Mouse (Mus musculus) heart, postnatal 0 days (tissue): Measurements from ENCODE around the gene Dnaaf2. TPM values are rescaled to one million over a fixed set of nuclear protein-coding genes. Genes with fewer than 3 reads are reported as not detected.
"Not testable (repeated sequence)": the region's sequence is repeated elsewhere in the genome, so short reads cannot be mapped to it uniquely, and the experiment has no call there.

ENCODE experiments used
- ATAC-seq: fragments of 200-750 bp; cut with Nextera tagmentation; 2 replicates; pipeline ENCODE4 v1.8.0; 2017; ENCODE audit warnings: low read depth, moderate number of reproducible peaks, moderate library complexity; ENCODE audit not compliant: insufficient read depth
- DNase-seq: peaks from one replicate; pipeline ENCODE4 v3.0.0-alpha.2; 2016; ENCODE audit warnings: low spot score
- H3K27ac ChIP-seq: fragments of 300-500 bp; sonication (generic); 2 replicates; pipeline ENCODE4 v1.5.1; 2014; ENCODE audit warnings: low read depth, mild to moderate bottlenecking
- H3K27me3 ChIP-seq: fragments of 300-500 bp; sonication (generic); 2 replicates; pipeline ENCODE4 v1.6.1; 2014; ENCODE audit warnings: low read length, mixed read lengths; ENCODE audit not compliant: control insufficient read depth, insufficient read depth
- H3K36me3 ChIP-seq: fragments of 300-500 bp; sonication (generic); replicated peaks from 2 replicates; pipeline ENCODE4 v1.6.1; 2014; ENCODE audit warnings: low read length, mixed read lengths; ENCODE audit not compliant: control insufficient read depth, insufficient read depth
- H3K4me1 ChIP-seq: fragments of 300-500 bp; sonication (generic); 2 replicates; pipeline ENCODE4 v1.6.1; 2014; ENCODE audit warnings: antibody characterized with exemption; ENCODE audit not compliant: control insufficient read depth, insufficient read depth
- H3K4me2 ChIP-seq: fragments of 300-500 bp; sonication (generic); 2 replicates; pipeline ENCODE4 v1.6.1; 2014; ENCODE audit warnings: low read depth, mild to moderate bottlenecking, low read length, moderate library complexity
- H3K4me3 ChIP-seq: fragments of 300-500 bp; sonication (generic); 2 replicates; pipeline ENCODE4 v1.5.1; 2014; ENCODE audit warnings: low read depth, low read length
- H3K9ac ChIP-seq: fragments of 300-500 bp; sonication (generic); replicated peaks from 2 replicates; pipeline ENCODE4 v1.6.1; 2014; ENCODE audit warnings: low read depth, low read length, mixed read lengths
- H3K9me3 ChIP-seq: fragments of 300-500 bp; sonication (generic); replicated peaks from 2 replicates; pipeline ENCODE4 v1.6.1; 2016; ENCODE audit warnings: low read length; ENCODE audit not compliant: control insufficient read depth
- CTCF ChIP-seq: IDR thresholded peaks from 2 replicates; pipeline ENCODE4 v1.5.1; 2016; ENCODE audit warnings: antibody characterized with exemption, control low read depth, low read depth
- EP300 ChIP-seq: IDR thresholded peaks from 2 replicates; pipeline ENCODE4 v1.6.1; 2016; ENCODE audit warnings: antibody characterized with exemption, low read depth
- WGBS: fragments of 180-500 bp; shearing (Covaris S2); extraction: QIAGEN DNeasy Blood & Tissue Kit; methylation state at CpG from one replicate; pipeline ENCODE4 v1.1.7; 2014; 5-methylcytosine and 5-hydroxymethylcytosine counted together
- polyA plus RNA-seq: library from polyadenylated mRNA; unstranded; fragments of >200 nt; fragmentation: Nextera tagmentation; extraction: Ambion mirVana; gene quantifications from 2 replicates; pipeline ENCODE4 v1.2.1, GENCODE M21; 2015
- total RNA-seq: library from RNA; depleted of rRNA; stranded (reverse); fragments of >200 nt; gene quantifications from 2 replicates; pipeline ENCODE4 v1.2.3, GENCODE M21; 2014; ENCODE audit warnings: low replicate concordance

Gene Dnaaf2
- total and polyA plus RNA-seq, 2 experiments from 2014 or later: 1.8 to 3.8 TPM

DNA sequence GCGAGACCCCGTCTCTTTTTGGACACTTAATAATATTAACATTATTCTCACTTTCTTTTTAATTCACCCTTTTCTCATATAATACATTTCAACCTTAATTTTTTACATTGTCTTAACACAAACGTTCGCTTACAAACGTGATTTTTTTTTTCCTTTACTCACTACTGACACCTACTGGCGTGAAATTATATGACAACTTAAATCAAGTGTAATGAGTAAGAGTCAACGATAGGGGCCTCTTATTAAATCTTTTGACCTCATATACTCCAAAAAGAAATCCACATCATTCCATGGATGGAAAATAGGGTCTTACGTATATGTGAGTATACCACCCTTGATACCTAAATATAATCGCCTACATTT lies 38.7 kb downstream of the Dnaaf2 start:
- DNase-seq: peak; percentile 81
- ATAC-seq: peak; percentile 3; the same call in 1 of the 2 replicates

DNA sequence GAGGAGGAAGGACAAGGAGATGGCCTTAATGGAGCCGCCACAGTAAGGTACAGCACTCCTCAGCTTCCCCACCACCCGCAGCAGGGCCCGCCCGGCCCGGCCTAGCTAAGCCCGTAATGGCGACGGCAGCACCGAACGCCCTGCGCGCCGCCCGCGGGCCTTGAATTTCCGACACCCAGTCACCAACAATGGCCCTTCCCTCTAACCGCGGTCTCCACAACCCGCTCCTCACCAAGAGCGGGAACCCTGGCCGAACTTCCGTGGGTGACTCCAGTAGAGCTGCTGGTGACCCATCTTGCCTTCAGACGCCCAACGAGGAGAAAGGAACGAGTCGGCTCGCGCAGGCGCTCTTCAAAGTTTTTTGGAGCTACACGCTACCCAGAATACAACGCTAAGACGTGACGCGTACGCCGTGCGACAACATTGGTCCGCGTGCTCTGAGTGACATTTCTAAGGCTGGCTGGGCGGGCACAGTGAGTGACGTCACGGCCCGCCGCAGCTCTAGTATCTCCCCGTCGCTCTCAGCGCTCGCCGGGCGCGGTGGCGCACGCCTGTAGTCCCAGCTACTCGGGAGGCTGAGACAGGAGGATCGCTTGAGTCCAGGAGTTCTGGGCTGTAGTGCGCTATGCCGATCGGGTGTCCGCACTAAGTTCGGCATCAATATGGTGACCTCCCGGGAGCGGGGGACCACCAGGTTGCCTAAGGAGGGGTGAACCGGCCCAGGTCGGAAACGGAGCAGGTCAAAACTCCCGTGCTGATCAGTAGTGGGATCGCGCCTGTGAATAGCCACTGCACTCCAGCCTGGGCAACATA lies 39.3 kb downstream of the Dnaaf2 start, which contains the start of gene Rps29:
Gene Rps29, minus strand, starts transcription at position 422 of the 813 bp plus-strand sequence.
- Histone ChIP-seq H3K36me3 (peaks cover 22% of the 10 kb centered on the region), H3K4me2 (peak within 1 kb of the TSS; percentile 86), H3K4me3 (peak within 1 kb of the TSS; percentile 72), H3K27ac (peak within 1 kb of the TSS; percentile 94), H3K9ac (peak within 1 kb of the TSS; percentile 83)
- H3K9me3 ChIP-seq, H3K27me3 ChIP-seq, H3K4me1 ChIP-seq: not testable (repeated sequence)
- WGBS: under 1% methylated on average over 57 of the region's 68 CpGs
- TF ChIP-seq EP300: peak; percentile 51; the same call in 1 of the 2 replicates
- DNase-seq (peak; percentile 98), ATAC-seq (peak; percentile 99)

More for the DNA sequence above, 38.7 kb downstream of the Dnaaf2 start:
- H3K4me1 ChIP-seq: peaks cover 8% of the 10 kb centered on the region
- no peak overlapping the region for H3K4me2 ChIP-seq
- TF ChIP-seq CTCF: peak; percentile 77
- 0 out of 2 replicates have a peak, but pooled peaks have one; percentile 11 for TF ChIP-seq EP300
- no peaks in the 10 kb centered on the region for H3K9me3 ChIP-seq
- peaks cover 22% of the 10 kb centered on the region for H3K36me3 ChIP-seq
- H3K27me3 ChIP-seq: no peaks in the 10 kb centered on the region
- peak overlapping the region; percentile 26; the same call in 1 of the 2 replicates for H3K4me3 ChIP-seq
- WGBS: 4% methylated on average over 9 of the region's 9 CpGs
- H3K27ac ChIP-seq: peak overlapping the region; percentile 59
- no peak overlapping the region for H3K9ac ChIP-seq

- H3K4me3 ChIP-seq: peak overlapping the region; percentile 72
- H3K27ac ChIP-seq: peak overlapping the region; percentile 94
- under 1% methylated on average over 19 of the region's 19 CpGs for WGBS
- ATAC-seq (no peak; the same call in 1 of the 2 replicates), DNase-seq (peak; percentile 19)
- no peak for TF ChIP-seq EP300
- TF ChIP-seq CTCF: no peak
- H3K9me3 ChIP-seq: no peaks in the 10 kb centered on the region
- peak overlapping the region; percentile 83 for H3K9ac ChIP-seq
- peaks cover 8% of the 10 kb centered on the region for H3K4me1 ChIP-seq
- H3K27me3 ChIP-seq: no peaks in the 10 kb centered on the region
- H3K36me3 ChIP-seq: peaks cover 22% of the 10 kb centered on the region
- H3K4me2 ChIP-seq: peak overlapping the region; percentile 86
These were observed 39.9 kb downstream of the Dnaaf2 start for GRCm38 (mm10) chr12:69158366-69158764.

GRCm38 (mm10) chr12:69157107-69157506 lies 41.1 kb downstream of the Dnaaf2 start:
- no peak overlapping the region for H3K27ac ChIP-seq
- H3K4me3 ChIP-seq: no peak overlapping the region
- no peak overlapping the region for H3K9ac ChIP-seq
- no peaks in the 10 kb centered on the region for H3K27me3 ChIP-seq
- ATAC-seq (no peak), DNase-seq (no peak)
- H3K36me3 ChIP-seq: peaks cover 22% of the 10 kb centered on the region
- TF ChIP-seq EP300 (no peak), CTCF (no peak)
- 96% methylated on average over 2 of the region's 2 CpGs for WGBS
- H3K4me1 ChIP-seq: peaks cover 8% of the 10 kb centered on the region
- H3K4me2 ChIP-seq: no peak overlapping the region
- H3K9me3 ChIP-seq: no peaks in the 10 kb centered on the region

GRCm38 (mm10) chr12:69156436-69156835 lies 41.8 kb downstream of the Dnaaf2 start:
- no peak overlapping the region for H3K9ac ChIP-seq
- TF ChIP-seq EP300 (no peak), CTCF (no peak)
- ATAC-seq: no peak

More at GRCm38 (mm10) chr12:69156436-69156835, 41.8 kb downstream of the Dnaaf2 start:
- Histone ChIP-seq H3K4me3 (no peak overlapping the region), H3K4me1 (peaks cover 8% of the 10 kb centered on the region), H3K4me2 (no peak overlapping the region), H3K27ac (no peak overlapping the region), H3K36me3 (peaks cover 22% of the 10 kb centered on the region), H3K9me3 (no peaks in the 10 kb centered on the region), H3K27me3 (no peaks in the 10 kb centered on the region)
- no peak for DNase-seq
- WGBS: 74% methylated on average over 4 of the region's 4 CpGs
